Mouse (Mus musculus) right cerebral cortex, adult 18-20 months (tissue): ENCODE results near the gene Gas2l3.

ENCODE experiments used
- DNase-seq: peaks from one replicate; pipeline ENCODE4 v3.0.0; 2022; ENCODE audit warnings: mixed read lengths

Gene Gas2l3

GRCm38 (mm10) chr10:89443115-89443622, 598 bp downstream of the Gas2l3 start:
- peak; percentile 7 for DNase-seq

- DNase-seq = no peak
These were observed 1.1 kb downstream of the Gas2l3 start for GRCm38 (mm10) chr10:89442640-89443039.

GRCm38 (mm10) chr10:89441961-89442360, 1.8 kb downstream of the Gas2l3 start:
- no peak for DNase-seq

- DNase-seq = no peak
These were observed 4.4 kb downstream of the Gas2l3 start for GRCm38 (mm10) chr10:89439380-89439779.

- no peak for DNase-seq
These were observed 5.8 kb downstream of the Gas2l3 start for GRCm38 (mm10) chr10:89437996-89438395.

- no peak for DNase-seq
These were observed 6.3 kb downstream of the Gas2l3 start for GRCm38 (mm10) chr10:89437472-89437871.

- DNase-seq = peak; percentile 13
These were observed 7.8 kb downstream of the Gas2l3 start for GRCm38 (mm10) chr10:89435920-89436319.

GRCm38 (mm10) chr10:89435413-89435812, 8.4 kb downstream of the Gas2l3 start:
- DNase-seq = no peak

GRCm38 (mm10) chr10:89434509-89435210, 9.1 kb downstream of the Gas2l3 start:
- DNase-seq = no peak

- no peak for DNase-seq
These were observed 11.0 kb downstream of the Gas2l3 start for GRCm38 (mm10) chr10:89432743-89433142.

- DNase-seq = no peak
These were observed 13.0 kb downstream of the Gas2l3 start for GRCm38 (mm10) chr10:89430751-89431150.

- no peak for DNase-seq
These were observed 18.9 kb downstream of the Gas2l3 start for GRCm38 (mm10) chr10:89424800-89425393.

- DNase-seq = no peak
These were observed 19.6 kb downstream of the Gas2l3 start for GRCm38 (mm10) chr10:89424217-89424616.

GRCm38 (mm10) chr10:89423164-89423778, 20.5 kb downstream of the Gas2l3 start:
- DNase-seq = no peak

- no peak for DNase-seq
These were observed 21.1 kb downstream of the Gas2l3 start for GRCm38 (mm10) chr10:89422504-89423158.

GRCm38 (mm10) chr10:89417966-89418365, 25.8 kb downstream of the Gas2l3 start:
- no peak for DNase-seq

GRCm38 (mm10) chr10:89415478-89415877, 28.3 kb downstream of the Gas2l3 start:
- no peak for DNase-seq

- no peak for DNase-seq
These were observed 36.2 kb downstream of the Gas2l3 start for GRCm38 (mm10) chr10:89407551-89407950.

GRCm38 (mm10) chr10:89406733-89407484, 36.9 kb downstream of the Gas2l3 start:
- DNase-seq = no peak

GRCm38 (mm10) chr10:89404936-89405335, 38.8 kb downstream of the Gas2l3 start:
- DNase-seq = no peak

GRCm38 (mm10) chr10:89400674-89401336, 43.0 kb downstream of the Gas2l3 start:
- peak; percentile 26 for DNase-seq

- DNase-seq = peak; percentile 14
These were observed 47.9 kb downstream of the Gas2l3 start for GRCm38 (mm10) chr10:89395823-89396222.
